Mouse (Mus musculus): ENCODE results near the gene Zc2hc1c. TPM values are rescaled to one million over a fixed set of nuclear protein-coding genes. Genes with fewer than 3 reads are reported as not detected.

Zc2hc1c gene
- polyA plus RNA-seq, 1 experiment from 2014 or later, result 3.9 TPM

- no peak for DNase-seq (ENCODE audit: low read depth, low spot score)
- ChIA-PET CTCF (interaction anchor here (1.2 kb wide), 1 partner anchor 205 kb away, joined by 3 read pairs; no protein-coding TSS in a partner anchor), POLR2A (interaction anchor here (0.9 kb wide), 1 partner anchor 78 kb away, joined by 4 read pairs; the partner anchor contains the start of gene Eif2b2)
- H3K27me3 ChIP-seq, result no peaks in the 10 kb centered on the region
- in situ Hi-C loops (cut with MboI; ENCODE audit: low pct_unique_long_range_greater_than_20kb), result no loop called here
- no peak for ATAC-seq
- no peak for TF ChIP-seq CTCF (IDR thresholded peaks at IDR 0.05)
Measured at GRCm38 (mm10) chr12:85297345-85297997, 9.1 kb downstream of the Zc2hc1c start.

GRCm38 (mm10) chr12:85298127-85298834 is 9.9 kb downstream of the Zc2hc1c start:
- in situ Hi-C loops (cut with MboI; ENCODE audit: low pct_unique_long_range_greater_than_20kb), result no loop called here
- DNase-seq (ENCODE audit: low read depth, low spot score) (no peak), ATAC-seq (no peak)
- no peak for TF ChIP-seq CTCF (IDR thresholded peaks at IDR 0.05)
- POLR2A ChIA-PET, result interaction anchor here (0.9 kb wide), 1 partner anchor 79 kb away, joined by 4 read pairs; the partner anchor contains the start of gene Eif2b2
- H3K27me3 ChIP-seq, result no peaks in the 10 kb centered on the region
- CTCF ChIA-PET, result no interaction called here

GRCm38 (mm10) chr12:85298835-85299180 is 10.4 kb downstream of the Zc2hc1c start:
- no peaks in the 10 kb centered on the region for H3K27me3 ChIP-seq
- no peak for TF ChIP-seq CTCF (IDR thresholded peaks at IDR 0.05)
- no peak for ATAC-seq
- DNase-seq (ENCODE audit: low read depth, low spot score), result no peak
- in situ Hi-C loops (cut with MboI; ENCODE audit: low pct_unique_long_range_greater_than_20kb), result no loop called here
- ChIA-PET POLR2A (no interaction called here), CTCF (no interaction called here)

- DNase-seq (ENCODE audit: low read depth, low spot score), result no peak
- ChIA-PET CTCF (interaction anchor here (1.4 kb wide), 1 partner anchor 211 kb away, joined by 4 read pairs; no protein-coding TSS in a partner anchor), POLR2A (no interaction called here)
- TF ChIP-seq CTCF (IDR thresholded peaks at IDR 0.05), result no peak
- in situ Hi-C loops (cut with MboI; ENCODE audit: low pct_unique_long_range_greater_than_20kb), result no loop called here
- no peak for ATAC-seq
- H3K27me3 ChIP-seq, result no peaks in the 10 kb centered on the region
Measured at GRCm38 (mm10) chr12:85303256-85303655, 14.9 kb downstream of the Zc2hc1c start.

GRCm38 (mm10) chr12:85304725-85305124 is 16.3 kb downstream of the Zc2hc1c start:
- in situ Hi-C loops (cut with MboI; ENCODE audit: low pct_unique_long_range_greater_than_20kb), result no loop called here
- DNase-seq (ENCODE audit: low read depth, low spot score) (no peak), ATAC-seq (no peak)
- H3K27me3 ChIP-seq, result no peaks in the 10 kb centered on the region
- POLR2A ChIA-PET, result no interaction called here
- no peak for TF ChIP-seq CTCF (IDR thresholded peaks at IDR 0.05)
- CTCF ChIA-PET, result interaction anchor here (0.6 to 2.7 kb wide), 16 partner anchors 12 to 210 kb away, joined by 3 to 25 read pairs (median 6); partner anchors contain the start of genes Acyp1, Eif2b2 and Zc2hc1c

- DNase-seq (ENCODE audit: low read depth, low spot score) (no peak), ATAC-seq (no peak)
- ChIA-PET POLR2A (no interaction called here), CTCF (interaction anchor here (0.6 to 2.7 kb wide), 21 partner anchors 11 to 213 kb away, joined by 3 to 25 read pairs (median 5); partner anchors contain the start of genes Acyp1, Eif2b2 and Zc2hc1c)
- TF ChIP-seq CTCF (IDR thresholded peaks at IDR 0.05), result peak; percentile 96
- in situ Hi-C loops (cut with MboI; ENCODE audit: low pct_unique_long_range_greater_than_20kb), result no loop called here
- no peaks in the 10 kb centered on the region for H3K27me3 ChIP-seq
Measured at GRCm38 (mm10) chr12:85305247-85305892, 17.0 kb downstream of the Zc2hc1c start.

- in situ Hi-C loops (cut with MboI; ENCODE audit: low pct_unique_long_range_greater_than_20kb), result no loop called here
- no peak for ATAC-seq
- TF ChIP-seq CTCF (IDR thresholded peaks at IDR 0.05), result no peak
- ChIA-PET CTCF (interaction anchor here (0.5 kb wide), 1 partner anchor 29 kb away, joined by 3 read pairs; no protein-coding TSS in a partner anchor), POLR2A (interaction anchor here (1.3 kb wide), 1 partner anchor 11 kb away, joined by 3 read pairs; no protein-coding TSS in a partner anchor)
- no peaks in the 10 kb centered on the region for H3K27me3 ChIP-seq
- no peak for DNase-seq (ENCODE audit: low read depth, low spot score)
Measured at GRCm38 (mm10) chr12:85308651-85309050, 20.3 kb downstream of the Zc2hc1c start.

- CTCF ChIA-PET, result interaction anchor here (1.0 to 1.4 kb wide), 2 partner anchors 157 to 188 kb away, joined by 3 to 4 read pairs; no protein-coding TSS in a partner anchor
Measured at GRCm38 (mm10) chr12:85330153-85330552, 41.8 kb downstream of the Zc2hc1c start.

GRCm38 (mm10) chr12:85337567-85338311 is 49.3 kb downstream of the Zc2hc1c start:
- ChIA-PET CTCF (interaction anchor here (1.0 to 1.1 kb wide), 2 partner anchors 9 to 29 kb away, joined by 3 to 4 read pairs; no protein-coding TSS in a partner anchor), POLR2A (interaction anchor here (0.6 to 0.8 kb wide), 8 partner anchors 8 to 247 kb away, joined by 3 to 10 read pairs (median 6); no protein-coding TSS in a partner anchor)
- no peaks in the 10 kb centered on the region for H3K27me3 ChIP-seq
- DNase-seq (ENCODE audit: low read depth, low spot score) (no peak), ATAC-seq (peak; percentile 49)
- in situ Hi-C loops (cut with MboI; ENCODE audit: low pct_unique_long_range_greater_than_20kb), result loop anchor here (25.0 kb wide), 1 partner anchor 750 kb away; the partner anchor contains the start of genes Ift43 and Tgfb3
- no peak for TF ChIP-seq CTCF (IDR thresholded peaks at IDR 0.05)

More at GRCm38 (mm10) chr12:85330153-85330552, 41.8 kb downstream of the Zc2hc1c start:
- ATAC-seq (peak; percentile 57), DNase-seq (ENCODE audit: low read depth, low spot score) (no peak)
- POLR2A ChIA-PET, result interaction anchor here (0.6 kb wide), 1 partner anchor 8 kb away, joined by 8 read pairs; no protein-coding TSS in a partner anchor
- H3K27me3 ChIP-seq, result no peaks in the 10 kb centered on the region
- in situ Hi-C loops (cut with MboI; ENCODE audit: low pct_unique_long_range_greater_than_20kb), result loop anchor here (25.0 kb wide), 1 partner anchor 757 kb away; the partner anchor contains the start of genes Ift43 and Tgfb3
- no peak for TF ChIP-seq CTCF (IDR thresholded peaks at IDR 0.05)

All from Patski (cell line).